Mouse (Mus musculus) cerebellum, adult 2 months (tissue): Measurements from ENCODE around the gene Ipo9. TPM values are rescaled to one million over a fixed set of nuclear protein-coding genes. Genes with fewer than 3 reads are reported as not detected.
"Not testable (repeated sequence)": the region's sequence is repeated elsewhere in the genome, so short reads cannot be mapped to it uniquely, and the experiment has no call there.

ENCODE experiments used
- DNase-seq, 2 experiments: peaks; one replicate each; pipeline ENCODE4 v3.0.0; 2021
- H3K27ac ChIP-seq: fragments of 200-500 bp; 2 replicates; pipeline ENCODE4 v1.5.1; 2012; ENCODE audit warnings: low read length, control low read depth, inconsistent platforms; ENCODE audit not compliant: insufficient read depth
- H3K27me3 ChIP-seq: fragments of 200-500 bp; 2 replicates; pipeline ENCODE4 v1.6.1; 2012; ENCODE audit warnings: inconsistent platforms, mild to moderate bottlenecking, low read length, moderate library complexity; ENCODE audit not compliant: control insufficient read depth, insufficient read depth
- H3K4me1 ChIP-seq: fragments of 200-500 bp; 2 replicates; pipeline ENCODE4 v1.6.1; 2011; ENCODE audit warnings: low read length; ENCODE audit not compliant: control insufficient read depth, insufficient read depth
- H3K4me3 ChIP-seq: fragments of 200-500 bp; replicated peaks from 2 replicates; pipeline ENCODE3; 2011; ENCODE audit warnings: mild to moderate bottlenecking, low read depth, low read length, control low read depth; ENCODE audit not compliant: insufficient read depth
- CTCF ChIP-seq: fragments of 200-500 bp; IDR thresholded peaks from 2 replicates; pipeline ENCODE4 v1.5.1; 2011; ENCODE audit warnings: low read depth, mild to moderate bottlenecking, control low read depth, low read length, moderate library complexity, borderline replicate concordance; ENCODE audit not compliant: insufficient read depth
- POLR2A ChIP-seq: fragments of 200-500 bp; IDR thresholded peaks from 2 replicates; pipeline ENCODE4 v1.6.1; 2011; ENCODE audit warnings: low read length, control low read depth, borderline replicate concordance; ENCODE audit not compliant: insufficient read depth
- WGBS: fragments of 180-500 bp; shearing (Covaris S2); methylation state at CpG from one replicate; pipeline ENCODE4 v1.1.7; 2018; 5-methylcytosine and 5-hydroxymethylcytosine counted together
- polyA plus RNA-seq: library from polyadenylated mRNA; depleted of rRNA; stranded (reverse); fragments of >200 nt; gene quantifications from 2 replicates; pipeline ENCODE4 v1.2.3, GENCODE M21; 2012

Ipo9 gene
- polyA plus RNA-seq, 1 experiment: 139 TPM

DNA sequence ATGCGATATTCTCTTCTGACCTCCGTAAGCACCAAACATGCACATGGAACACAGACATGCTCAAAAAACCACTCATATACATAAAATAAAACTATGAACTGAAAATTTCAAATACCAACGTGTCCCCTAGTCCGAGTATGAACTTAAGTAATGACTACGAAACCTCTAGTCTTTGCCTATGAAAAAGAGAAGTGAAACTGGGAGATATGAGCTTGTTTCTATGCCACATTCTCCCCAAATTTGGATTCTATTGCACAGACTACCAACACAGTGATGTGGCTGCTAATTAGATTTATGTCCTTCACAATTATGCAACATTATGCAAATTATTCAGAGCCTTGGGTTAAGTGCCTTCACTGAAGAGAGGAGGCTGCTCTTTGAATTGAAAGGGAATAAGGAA, 30.8 kb downstream of the Ipo9 start:
- no peaks in the 10 kb centered on the region for H3K27me3 ChIP-seq

DNA sequence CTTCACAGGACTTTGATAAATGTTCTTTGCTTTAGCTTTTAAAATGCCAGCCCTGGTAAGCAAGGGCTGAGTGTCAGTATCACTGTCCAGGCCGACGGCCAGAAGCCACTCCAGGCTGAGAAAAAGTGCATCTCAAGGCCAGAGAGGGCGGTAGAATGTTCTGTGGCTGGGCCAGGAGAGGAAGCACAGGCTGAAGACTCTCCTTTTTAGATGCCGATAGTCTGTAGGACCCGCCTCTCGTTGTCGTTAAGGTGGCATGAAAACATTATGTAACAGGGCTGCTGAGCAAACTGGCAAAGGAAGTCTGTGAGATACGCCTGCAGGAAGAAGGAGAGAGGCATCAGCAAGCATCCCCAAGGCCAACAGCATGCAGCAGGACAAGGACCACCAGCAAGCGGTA, 45.1 kb downstream of the Ipo9 start:
- no peak for TF ChIP-seq CTCF
- TF ChIP-seq POLR2A: no peak
- H3K4me1 ChIP-seq: peaks cover 7% of the 10 kb centered on the region
- no peaks in the 10 kb centered on the region for H3K27me3 ChIP-seq
- H3K4me3 ChIP-seq: no peak overlapping the region
- H3K27ac ChIP-seq: no peak overlapping the region
- no peak for DNase-seq
- 79% methylated on average over 9 of the region's 9 CpGs for WGBS

More for the DNA sequence above, 30.8 kb downstream of the Ipo9 start:
- Histone ChIP-seq H3K4me3 (no peak overlapping the region), H3K27ac (no peak overlapping the region), H3K4me1 (no peaks in the 10 kb centered on the region)
- TF ChIP-seq CTCF: no peak
- no peak for TF ChIP-seq POLR2A
- 94% methylated on average over 5 of the region's 5 CpGs for WGBS
- no peak for DNase-seq

DNA sequence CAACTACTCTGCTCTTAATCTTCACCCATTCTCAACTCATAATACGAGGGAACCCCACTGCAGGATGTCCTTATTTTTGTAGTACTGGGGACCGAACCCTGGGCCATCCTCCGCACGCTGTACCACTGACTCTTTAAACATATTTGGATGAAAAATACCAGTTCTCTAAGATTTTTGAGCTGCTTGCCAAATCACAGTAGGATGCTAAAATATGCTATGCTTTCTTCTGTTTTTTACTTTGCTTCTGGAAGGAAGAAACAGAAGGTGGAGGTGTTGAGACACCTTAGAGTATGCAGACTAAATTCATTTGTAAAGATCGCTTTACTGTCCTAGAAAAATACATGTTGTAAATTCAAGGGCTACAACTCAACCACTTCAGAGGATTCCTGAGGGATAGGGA, 46.1 kb downstream of the Ipo9 start:
- H3K27ac ChIP-seq: no peak overlapping the region
- peaks cover 14% of the 10 kb centered on the region for H3K4me1 ChIP-seq
- H3K4me3 ChIP-seq: no peak overlapping the region
- no peak for DNase-seq
- WGBS: 98% methylated on average over 5 of the region's 5 CpGs
- no peaks in the 10 kb centered on the region for H3K27me3 ChIP-seq
- TF ChIP-seq POLR2A (no peak), CTCF (no peak)

DNA sequence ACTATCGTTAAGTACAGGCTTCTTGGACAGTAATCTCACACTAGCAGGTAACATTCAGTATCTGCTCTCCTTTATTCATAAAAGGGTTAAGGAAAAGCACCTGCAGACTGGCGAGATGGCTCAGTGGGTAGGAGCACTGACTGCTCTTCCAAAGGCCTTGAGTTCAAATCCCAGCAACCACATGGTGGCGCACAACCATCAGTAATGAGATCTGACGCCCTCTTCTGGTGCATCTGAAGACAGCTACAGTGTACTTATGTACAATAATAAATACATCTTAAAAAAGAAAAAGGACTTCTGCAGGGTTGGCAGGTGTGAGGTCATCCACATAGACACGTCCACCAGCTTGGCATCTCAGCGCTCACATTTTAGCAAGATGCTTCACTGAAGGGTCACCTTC, 48.7 kb downstream of the Ipo9 start:
- not testable (repeated sequence) for H3K27ac ChIP-seq, H3K4me3 ChIP-seq, H3K27me3 ChIP-seq
- peak in 1 of 2 experiments; percentile 17 for DNase-seq
- H3K4me1 ChIP-seq: peaks cover 27% of the 10 kb centered on the region
- 71% methylated on average over 6 of the region's 6 CpGs for WGBS

DNA sequence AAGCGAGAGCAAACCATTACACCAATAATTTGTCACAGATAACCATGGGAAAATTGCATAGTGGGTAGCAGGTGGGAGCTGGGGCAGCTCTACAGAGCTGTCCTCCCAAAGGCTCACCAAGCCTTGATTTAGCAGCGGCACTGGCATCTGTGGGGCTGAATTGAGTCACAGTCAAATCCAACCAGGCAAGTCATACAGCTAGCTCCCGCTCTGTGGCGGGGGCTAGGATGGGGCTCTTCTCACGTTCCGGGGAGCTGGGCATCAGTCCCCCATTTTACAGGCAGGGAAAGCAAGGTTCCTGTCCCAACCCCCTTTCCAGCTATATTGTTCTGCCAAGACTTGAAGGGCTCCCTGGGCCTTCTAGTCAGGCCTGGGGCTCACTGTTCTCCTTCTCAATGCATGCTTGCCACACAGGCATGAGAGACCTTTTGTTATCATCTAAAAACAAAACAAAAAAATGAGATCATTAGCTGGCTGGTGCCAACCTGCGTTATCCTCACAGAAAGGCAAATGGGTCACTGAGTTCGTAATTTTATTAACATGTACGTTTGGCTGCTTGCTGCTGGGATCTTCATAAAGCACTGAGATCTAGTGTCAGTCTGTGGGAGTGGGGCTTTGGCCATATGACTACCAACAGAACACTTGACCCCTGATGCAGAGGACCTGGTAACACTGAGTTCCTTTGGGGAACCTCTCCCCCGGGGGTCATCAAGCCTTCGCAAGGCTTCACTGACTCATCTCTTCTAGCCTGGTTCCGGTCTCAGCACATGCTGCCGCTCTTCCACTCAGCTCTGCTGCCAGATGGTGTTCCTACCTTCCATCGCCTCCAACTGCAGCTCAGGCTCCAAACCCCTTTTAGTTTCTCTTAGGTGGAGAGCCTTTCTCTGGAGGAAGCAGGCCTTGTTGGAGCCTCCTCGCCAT, 50.0 kb downstream of the Ipo9 start:
- H3K27ac ChIP-seq: peak overlapping the region; percentile 91
- no peak overlapping the region for H3K4me3 ChIP-seq
- TF ChIP-seq POLR2A: peak; percentile 17; the same call in 1 of the 2 replicates
- TF ChIP-seq CTCF: no peak
- peak; percentile 58 to 74 for DNase-seq
- no peaks in the 10 kb centered on the region for H3K27me3 ChIP-seq
- H3K4me1 ChIP-seq: peaks cover 28% of the 10 kb centered on the region
- WGBS: 31% methylated on average over 15 of the region's 15 CpGs

DNA sequence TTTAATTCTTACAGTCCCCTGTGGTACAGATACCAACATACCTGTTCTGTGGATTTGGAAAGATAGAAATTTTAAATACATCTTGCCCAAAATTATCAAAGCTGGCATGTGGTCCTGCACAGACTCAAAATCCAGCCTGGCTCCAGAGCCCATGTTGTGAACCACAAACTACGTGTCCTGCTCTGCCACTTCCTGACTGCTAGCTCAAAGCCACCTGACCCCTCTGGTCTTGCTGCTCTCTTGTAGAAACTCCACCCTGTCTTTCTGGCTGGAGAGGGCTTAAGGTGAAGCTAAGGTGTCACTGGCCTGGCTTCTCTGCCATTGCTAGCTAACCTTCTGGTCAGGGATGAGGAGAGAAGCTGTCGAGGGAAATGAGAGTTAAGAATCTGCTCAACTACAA, 51.3 kb downstream of the Ipo9 start:
- 65% methylated on average over 2 of the region's 2 CpGs for WGBS
- Histone ChIP-seq H3K4me3 (no peak overlapping the region), H3K27ac (no peak overlapping the region), H3K27me3 (no peaks in the 10 kb centered on the region), H3K4me1 (peaks cover 31% of the 10 kb centered on the region)
- TF ChIP-seq CTCF: no peak
- TF ChIP-seq POLR2A: no peak
- DNase-seq: no peak

DNA sequence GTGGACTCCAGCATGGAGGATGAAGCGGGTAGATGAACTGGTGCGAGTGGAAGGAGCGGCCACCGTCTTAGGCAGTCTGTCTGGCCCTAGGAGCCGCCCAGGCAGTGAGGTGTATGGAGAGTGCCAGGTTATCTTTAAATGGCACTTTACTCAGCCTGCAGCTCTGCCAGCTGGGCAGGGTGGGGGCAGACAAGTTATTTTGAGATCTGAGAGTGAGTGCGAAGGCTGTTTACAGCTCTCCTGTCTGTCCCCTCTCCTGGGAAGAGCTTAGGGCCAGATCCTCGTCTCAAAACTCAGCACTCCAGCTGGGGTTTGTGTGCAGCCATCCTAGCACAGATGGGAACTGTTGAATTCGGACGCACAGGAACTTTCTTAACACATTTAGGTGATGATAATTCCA, 51.7 kb downstream of the Ipo9 start:
- H3K4me1 ChIP-seq: peaks cover 31% of the 10 kb centered on the region
- H3K27me3 ChIP-seq: no peaks in the 10 kb centered on the region
- no peak overlapping the region for H3K27ac ChIP-seq
- peak; percentile 36 to 47 for DNase-seq
- WGBS: 21% methylated on average over 9 of the region's 9 CpGs
- TF ChIP-seq POLR2A (no peak), CTCF (no peak)
- no peak overlapping the region for H3K4me3 ChIP-seq

DNA sequence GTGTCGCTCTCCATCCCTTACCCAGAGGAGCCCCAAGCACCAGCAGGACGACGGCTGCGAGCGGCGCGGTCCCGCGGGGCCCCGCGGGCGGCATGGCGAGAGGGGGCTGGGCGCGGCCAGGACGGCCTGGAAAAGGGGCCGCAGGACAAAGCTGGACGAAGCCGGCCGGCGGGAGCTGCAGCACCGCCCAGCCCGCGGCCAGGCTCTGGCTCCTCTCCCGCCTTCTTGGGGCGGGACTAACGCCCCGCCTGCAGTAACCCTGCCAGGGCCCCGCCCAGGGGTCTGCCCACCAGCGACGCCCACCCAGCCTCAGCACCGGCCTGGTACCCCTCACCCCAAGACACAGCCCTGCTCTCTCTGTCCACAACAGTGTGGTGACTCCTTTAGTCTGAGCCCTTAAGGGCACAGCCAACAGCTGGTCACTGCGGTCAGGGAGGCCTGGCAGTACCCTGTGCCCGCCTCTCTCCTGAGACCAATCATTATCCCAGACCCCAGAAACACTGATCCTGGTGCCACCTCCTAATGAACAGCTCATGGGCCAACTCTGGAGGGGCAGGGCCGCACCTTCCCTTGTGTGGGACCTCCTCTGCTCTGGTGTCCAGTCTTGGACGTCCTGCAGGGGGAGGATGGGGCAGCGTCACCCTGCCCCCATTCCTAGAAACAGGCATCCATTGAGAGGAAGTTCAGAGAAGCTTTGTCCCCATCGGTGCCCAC, 55.3 kb downstream of the Ipo9 start, which contains the start of gene Shisa4:
Shisa4 (minus strand) TSS at position 370 of the 714 bp plus-strand sequence.
- Histone ChIP-seq H3K4me3 (peak within 1 kb of the TSS; percentile 78), H3K27ac (peak within 1 kb of the TSS; percentile 81), H3K27me3 (no peaks in the 10 kb centered on the region), H3K4me1 (peaks cover 34% of the 10 kb centered on the region)
- TF ChIP-seq POLR2A (peak; percentile 41; the same call in 1 of the 2 replicates), CTCF (no peak)
- DNase-seq: peak; percentile 78 to 81
- 3% methylated on average over 38 of the region's 38 CpGs for whole genome bisulfite sequencing
